Mouse (Mus musculus) embryonic fibroblast, embryonic 13.5 days (primary cell): ENCODE data around the gene Actr1a.

Experiments
- CTCF ChIP-seq: IDR thresholded peaks from 2 replicates; pipeline ENCODE4 v1.5.1; 2011; ENCODE audit warnings: mild to moderate bottlenecking, control low read depth, low read length, moderate library complexity, borderline replicate concordance; ENCODE audit not compliant: insufficient read depth
- POLR2A ChIP-seq: IDR thresholded peaks from 2 replicates; pipeline ENCODE4 v1.6.1; 2011; ENCODE audit warnings: low read depth, mild to moderate bottlenecking, control low read depth, low read length, moderate library complexity

GRCm38 (mm10) chr19:46394712-46395108 is 838 bp downstream of the Actr1a start:
- TF ChIP-seq CTCF (no peak), POLR2A (no peak; the same call in 1 of the 2 replicates)
